Mouse (Mus musculus): ENCODE data around the gene Enho. TPM values are rescaled to one million over a fixed set of nuclear protein-coding genes. Genes with fewer than 3 reads are reported as not detected.
A peak's percentile ranks its signal among the peaks of the same experiment; 100 is the strongest.

Gene Enho
- total RNA-seq, 2 experiments from 2014 or later: 4.3 to 4.6 TPM

GRCm38 (mm10) chr4:41636366-41636765 lies 3.8 kb downstream of the Enho start:
- no peak for DNase-seq
- intact Hi-C loops (cut with DNase I): loop anchor here (2.0 kb wide), 1 partner anchor 68 kb away; the partner anchor contains the start of genes Dnaic1 and Fam219a

GRCm38 (mm10) chr4:41635906-41636305 lies 4.2 kb downstream of the Enho start:
- intact Hi-C loops (cut with DNase I): loop anchor here (2.0 kb wide), 1 partner anchor 67 kb away; the partner anchor contains the start of genes Dnaic1 and Fam219a
- DNase-seq: no peak

GRCm38 (mm10) chr4:41635224-41635623 lies 4.9 kb downstream of the Enho start:
- intact Hi-C loops (cut with DNase I): no loop called here
- DNase-seq: no peak

GRCm38 (mm10) chr4:41634631-41635030 lies 5.5 kb downstream of the Enho start:
- no peak for DNase-seq
- intact Hi-C loops (cut with DNase I): no loop called here

- intact Hi-C loops (cut with DNase I): no loop called here
- DNase-seq: no peak
These were observed 7.1 kb downstream of the Enho start for GRCm38 (mm10) chr4:41633001-41633400.

GRCm38 (mm10) chr4:41631390-41631789 lies 8.7 kb downstream of the Enho start:
- intact Hi-C loops (cut with DNase I): no loop called here
- peak in 1 of 2 experiments; percentile 32 for DNase-seq

- intact Hi-C loops (cut with DNase I): no loop called here
- no peak for DNase-seq
These were observed 9.9 kb downstream of the Enho start for GRCm38 (mm10) chr4:41630196-41630595.

- peak in 1 of 2 experiments; percentile 22 for DNase-seq
- intact Hi-C loops (cut with DNase I): no loop called here
These were observed 11.8 kb downstream of the Enho start for GRCm38 (mm10) chr4:41628202-41628927.

- no peak for DNase-seq
- intact Hi-C loops (cut with DNase I): no loop called here
These were observed 18.1 kb downstream of the Enho start for GRCm38 (mm10) chr4:41622071-41622470.

GRCm38 (mm10) chr4:41618916-41619746 lies 21.0 kb downstream of the Enho start:
- no peak for DNase-seq
- intact Hi-C loops (cut with DNase I): no loop called here

- DNase-seq: no peak
These were observed 24.2 kb downstream of the Enho start for GRCm38 (mm10) chr4:41615661-41616599.

GRCm38 (mm10) chr4:41614156-41614555 lies 26.0 kb downstream of the Enho start:
- peak; percentile 80 to 90 for DNase-seq
- intact Hi-C loops (cut with DNase I): loop anchor here (1.0 to 5.0 kb wide), 5 partner anchors 39 to 146 kb away; no protein-coding TSS in a partner anchor

More at GRCm38 (mm10) chr4:41615661-41616599, 24.2 kb downstream of the Enho start:
- intact Hi-C loops (cut with DNase I): loop anchor here (2.0 kb wide), 2 partner anchors 37 to 93 kb away; no protein-coding TSS in a partner anchor

GRCm38 (mm10) chr4:41612166-41612565 lies 28.0 kb downstream of the Enho start:
- DNase-seq: no peak
- intact Hi-C loops (cut with DNase I): loop anchor here (5.0 kb wide), 1 partner anchor 95 kb away; no protein-coding TSS in a partner anchor

- DNase-seq: no peak
- intact Hi-C loops (cut with DNase I): loop anchor here (5.0 kb wide), 1 partner anchor 97 kb away; no protein-coding TSS in a partner anchor
These were observed 29.5 kb downstream of the Enho start for GRCm38 (mm10) chr4:41610594-41610980.

GRCm38 (mm10) chr4:41609681-41610593 lies 30.2 kb downstream of the Enho start:
- intact Hi-C loops (cut with DNase I): loop anchor here (5.0 kb wide), 1 partner anchor 97 kb away; no protein-coding TSS in a partner anchor

GRCm38 (mm10) chr4:41606784-41607183 lies 33.3 kb downstream of the Enho start:
- peak; percentile 72 to 77 for DNase-seq
- intact Hi-C loops (cut with DNase I): no loop called here

More at GRCm38 (mm10) chr4:41609681-41610593, 30.2 kb downstream of the Enho start:
- no peak for DNase-seq

- peak in 1 of 2 experiments; percentile 38 for DNase-seq
- intact Hi-C loops (cut with DNase I): no loop called here
These were observed 35.4 kb downstream of the Enho start for GRCm38 (mm10) chr4:41604476-41605396.

- no peak for DNase-seq
- intact Hi-C loops (cut with DNase I): no loop called here
These were observed 37.3 kb downstream of the Enho start for GRCm38 (mm10) chr4:41602818-41603217.
